Mouse (Mus musculus) liver, adult 2 months (tissue): ENCODE measurements around the gene Tmem181a. TPM values are rescaled to one million over a fixed set of nuclear protein-coding genes. Genes with fewer than 3 reads are reported as not detected.
"Not testable (repeated sequence)": the region's sequence is repeated elsewhere in the genome, so short reads cannot be mapped to it uniquely, and the experiment has no call there.

Experiments used
- DNase-seq: peaks from one replicate; pipeline ENCODE4 v3.0.0-alpha.2; 2011; ENCODE audit warnings: low read depth, low spot score; ENCODE audit errors: extremely low read depth
- H3K27ac ChIP-seq: fragments of 200-500 bp; replicated peaks from 2 replicates; pipeline ENCODE4 v1.5.1; 2012; ENCODE audit warnings: low read depth, mild to moderate bottlenecking, control low read depth, inconsistent platforms, low read length; ENCODE audit not compliant: insufficient read depth
- H3K27me3 ChIP-seq: fragments of 200-500 bp; 2 replicates; pipeline ENCODE4 v1.6.1; 2012; ENCODE audit warnings: mild to moderate bottlenecking, moderate library complexity, low read length, inconsistent platforms; ENCODE audit not compliant: control insufficient read depth, insufficient read depth
- H3K36me3 ChIP-seq: fragments of 200-500 bp; 2 replicates; pipeline ENCODE4 v1.6.1; 2012; ENCODE audit warnings: low read length, inconsistent platforms; ENCODE audit not compliant: control insufficient read depth, insufficient read depth
- H3K4me1 ChIP-seq: fragments of 200-500 bp; 2 replicates; pipeline ENCODE4 v1.6.1; 2011; ENCODE audit warnings: low read length; ENCODE audit not compliant: control insufficient read depth, insufficient read depth
- H3K4me3 ChIP-seq: fragments of 200-500 bp; 2 replicates; pipeline ENCODE4 v1.5.1; 2011; ENCODE audit warnings: low read depth, mild to moderate bottlenecking, control low read depth, low read length, moderate library complexity; ENCODE audit not compliant: insufficient read depth
- H3K79me2 ChIP-seq: fragments of 200-500 bp; 2 replicates; pipeline ENCODE4 v1.6.1; 2012; ENCODE audit warnings: inconsistent platforms, mild to moderate bottlenecking, low read length, moderate library complexity; ENCODE audit not compliant: control insufficient read depth, insufficient read depth
- H3K9ac ChIP-seq: fragments of 200-500 bp; 2 replicates; pipeline ENCODE4 v1.6.1; 2012; ENCODE audit warnings: low read depth, mild to moderate bottlenecking, control low read depth, inconsistent platforms, low read length
- CTCF ChIP-seq: fragments of 200-500 bp; IDR thresholded peaks from 2 replicates; pipeline ENCODE4 v1.5.1; 2011; ENCODE audit warnings: low read depth, low read length, control low read depth
- POLR2A ChIP-seq: fragments of 200-500 bp; IDR thresholded peaks from 2 replicates; pipeline ENCODE4 v1.6.1; 2011; ENCODE audit warnings: low read length, control low read depth; ENCODE audit not compliant: insufficient read depth; ENCODE audit errors: extremely low read depth
- WGBS: fragments of 180-500 bp; shearing (Covaris S2); methylation state at CpG from one replicate; pipeline ENCODE4 v1.1.7; 2018; 5-methylcytosine and 5-hydroxymethylcytosine counted together
- polyA plus RNA-seq: library from polyadenylated mRNA; depleted of rRNA; stranded (reverse); fragments of >200 nt; gene quantifications from 2 replicates; pipeline ENCODE4 v1.2.3, GENCODE M21; 2012; rRNA removed
- total RNA-seq: library from RNA; depleted of rRNA; stranded (reverse); fragments of >200 nt; gene quantifications from 2 replicates; pipeline ENCODE4 v1.2.3, GENCODE M21; 2014; rRNA removed

Tmem181a gene
- total RNA-seq (3.4 TPM in 2 replicates), polyA plus RNA-seq (2.8 and 3.0 TPM in 2 replicates)

DNA sequence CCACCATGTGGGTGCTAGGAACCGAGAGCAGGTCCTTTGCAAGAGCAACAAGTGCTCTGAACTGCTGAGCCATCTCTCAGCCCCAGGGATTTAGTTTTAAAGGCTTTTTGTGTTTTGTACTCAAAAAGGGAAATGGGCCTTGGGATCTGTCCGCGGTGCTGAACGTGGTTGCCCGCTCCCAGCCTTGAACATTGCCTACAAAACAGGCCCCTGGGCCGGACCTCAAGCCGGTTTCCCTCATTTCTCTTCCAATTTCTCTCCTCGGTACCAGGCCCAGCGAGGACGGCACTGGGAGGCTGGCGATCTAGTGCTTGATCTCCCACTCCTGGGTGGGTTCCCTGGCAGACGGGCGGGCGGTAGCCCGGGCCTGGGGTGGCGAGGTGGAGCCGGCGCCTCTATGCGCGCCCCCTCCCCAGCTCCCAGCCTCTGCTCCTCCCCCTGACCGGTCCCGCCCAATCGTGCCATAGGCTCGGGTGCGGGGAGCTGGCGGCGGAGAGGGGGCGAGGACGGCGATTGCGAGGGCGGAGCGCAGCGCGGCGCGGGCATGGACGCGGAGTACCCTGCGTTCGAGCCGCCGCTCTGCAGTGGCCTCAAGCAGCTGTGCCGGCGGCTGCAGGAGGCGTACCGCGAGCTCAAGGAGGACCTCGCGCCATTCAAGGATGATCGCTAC is at the start of gene Tmem181a:
Gene Tmem181a, plus strand, starts transcription at position 461 of the 670 bp plus-strand sequence.
- H3K9ac ChIP-seq, H3K4me3 ChIP-seq, H3K4me1 ChIP-seq, H3K27me3 ChIP-seq, H3K79me2 ChIP-seq, DNase-seq, H3K36me3 ChIP-seq, H3K27ac ChIP-seq: not testable (repeated sequence)
- 2% methylated on average over 8 of the region's 51 CpGs for WGBS

DNA sequence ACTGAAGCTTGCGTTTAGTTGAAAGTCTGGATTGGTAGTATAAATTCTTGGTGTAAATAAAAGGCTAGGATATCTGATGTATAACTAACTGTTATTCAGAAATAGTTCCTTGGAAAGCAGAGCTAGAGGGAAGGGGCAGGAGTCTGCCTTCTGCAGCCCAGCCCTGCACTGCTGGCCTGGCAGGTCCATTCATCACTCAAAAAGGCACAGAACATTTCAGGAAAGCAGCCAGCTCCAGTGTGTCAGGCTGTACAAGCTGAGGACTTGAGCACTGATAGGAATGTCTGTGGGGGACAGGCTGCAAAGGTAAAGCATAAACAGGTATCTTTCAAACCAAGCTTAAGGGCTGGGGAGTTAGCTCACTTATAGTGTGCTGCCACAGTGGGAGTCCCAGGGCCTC is 44.9 kb upstream of the Tmem181a start:
- Histone ChIP-seq H3K36me3 (peaks cover 25% of the 10 kb centered on the region), H3K4me1 (no peaks in the 10 kb centered on the region), H3K27me3 (no peaks in the 10 kb centered on the region), H3K79me2 (no peaks in the 10 kb centered on the region), H3K27ac (no peak overlapping the region), H3K9ac (no peak overlapping the region), H3K4me3 (no peak overlapping the region)
- TF ChIP-seq POLR2A (no peak), CTCF (no peak)
- 94% methylated on average over 1 of the region's 1 CpGs for WGBS
- no peak for DNase-seq

DNA sequence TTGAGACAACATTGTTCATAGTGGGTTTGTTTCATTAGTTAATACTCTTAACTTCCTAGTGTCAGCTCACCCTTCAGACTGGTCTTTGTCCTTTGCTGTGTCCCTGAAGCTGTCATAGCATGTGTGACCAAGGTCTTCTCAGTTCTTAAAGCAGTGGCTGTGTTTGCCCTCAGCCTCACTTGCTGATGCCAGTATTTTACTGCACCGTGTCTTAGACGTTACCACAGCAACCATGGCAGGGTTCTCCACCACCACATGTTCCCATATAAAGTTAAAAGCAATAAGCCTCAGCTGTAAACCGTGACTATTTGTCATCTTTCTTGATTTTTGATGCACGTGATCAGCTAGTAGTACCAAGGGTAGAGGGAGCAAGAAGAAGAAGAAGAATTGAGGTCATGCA is 41.0 kb upstream of the Tmem181a start:
- WGBS: 86% methylated on average over 4 of the region's 4 CpGs
- no peak for DNase-seq
- H3K4me3 ChIP-seq: no peak overlapping the region
- no peaks in the 10 kb centered on the region for H3K4me1 ChIP-seq
- TF ChIP-seq POLR2A (no peak), CTCF (no peak)
- peaks cover 20% of the 10 kb centered on the region for H3K36me3 ChIP-seq
- no peak overlapping the region for H3K9ac ChIP-seq
- H3K79me2 ChIP-seq: no peaks in the 10 kb centered on the region
- no peak overlapping the region for H3K27ac ChIP-seq
- H3K27me3 ChIP-seq: no peaks in the 10 kb centered on the region

DNA sequence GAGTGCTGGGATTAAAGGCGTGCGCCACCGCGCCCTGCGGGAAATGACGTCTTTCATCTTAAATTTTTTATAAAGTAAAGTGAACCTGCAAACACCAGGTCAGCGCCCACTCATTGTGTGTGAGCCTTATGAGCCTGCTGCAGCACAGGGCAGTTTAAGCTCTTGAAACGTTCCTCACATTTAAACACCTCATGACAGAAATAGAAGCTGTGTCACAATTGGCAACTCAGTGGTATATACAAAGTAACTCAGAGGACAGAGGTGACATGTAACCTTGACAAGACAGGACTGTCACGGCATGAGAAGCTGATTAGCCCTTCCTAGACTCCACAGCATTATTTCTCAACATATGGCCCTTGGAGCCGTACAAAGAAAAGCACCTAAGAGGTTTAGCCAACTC is 40.1 kb upstream of the Tmem181a start:
- no peaks in the 10 kb centered on the region for H3K79me2 ChIP-seq
- no peaks in the 10 kb centered on the region for H3K4me1 ChIP-seq
- no peak overlapping the region for H3K27ac ChIP-seq
- no peak overlapping the region for H3K9ac ChIP-seq
- WGBS: 93% methylated on average over 10 of the region's 10 CpGs
- H3K36me3 ChIP-seq: peaks cover 19% of the 10 kb centered on the region
- TF ChIP-seq POLR2A (no peak), CTCF (no peak)
- H3K4me3 ChIP-seq: no peak overlapping the region
- H3K27me3 ChIP-seq: no peaks in the 10 kb centered on the region
- DNase-seq: no peak

DNA sequence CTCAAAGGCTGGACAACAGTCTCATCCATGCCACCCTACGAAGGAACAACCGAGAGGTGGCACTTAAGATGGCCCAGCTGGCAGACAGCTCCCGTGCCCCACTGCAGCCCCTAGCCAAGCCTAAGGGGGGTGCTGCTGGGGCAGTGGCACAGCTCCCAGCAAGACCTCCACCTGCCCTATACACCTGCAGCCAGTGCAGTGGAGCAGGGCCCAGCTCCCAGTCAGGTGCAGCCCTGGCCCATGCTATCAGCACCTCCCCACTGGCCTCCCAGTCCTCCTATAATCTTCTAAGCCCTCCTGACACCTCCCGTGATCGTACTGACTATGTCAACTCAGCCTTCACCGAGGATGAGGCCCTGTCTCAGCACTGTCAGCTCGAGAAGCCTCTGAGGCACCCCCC is 24.0 kb upstream of the Tmem181a start:
- not testable (repeated sequence) for H3K4me1 ChIP-seq, H3K4me3 ChIP-seq, H3K36me3 ChIP-seq, H3K27me3 ChIP-seq, H3K9ac ChIP-seq, H3K79me2 ChIP-seq, DNase-seq, H3K27ac ChIP-seq
- no CpG with 5 or more reads among the region's 7 CpGs for WGBS

DNA sequence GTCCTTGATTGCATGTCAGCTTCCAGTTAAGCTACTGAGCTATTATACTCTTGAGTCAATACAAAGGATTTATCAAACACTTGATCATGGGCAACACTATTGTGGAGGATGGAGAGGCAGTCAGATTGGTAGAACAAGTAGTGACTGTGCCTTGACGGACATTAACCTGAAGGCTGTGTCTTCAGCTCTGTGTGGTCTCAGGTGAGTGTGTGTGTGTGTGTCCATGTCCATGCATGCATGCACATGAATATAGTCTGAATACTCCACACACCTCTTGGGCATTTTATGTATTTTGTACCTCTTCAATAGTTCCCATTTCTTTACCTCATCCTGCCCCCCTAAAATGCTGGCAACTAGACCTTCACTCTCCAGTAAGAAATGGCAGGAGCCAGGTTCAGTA is 5.4 kb upstream of the Tmem181a start:
- H3K27me3 ChIP-seq, H3K4me3 ChIP-seq, H3K4me1 ChIP-seq, H3K27ac ChIP-seq, DNase-seq, H3K36me3 ChIP-seq, H3K9ac ChIP-seq, H3K79me2 ChIP-seq: not testable (repeated sequence)
- WGBS: 88% methylated on average over 1 of the region's 1 CpGs

DNA sequence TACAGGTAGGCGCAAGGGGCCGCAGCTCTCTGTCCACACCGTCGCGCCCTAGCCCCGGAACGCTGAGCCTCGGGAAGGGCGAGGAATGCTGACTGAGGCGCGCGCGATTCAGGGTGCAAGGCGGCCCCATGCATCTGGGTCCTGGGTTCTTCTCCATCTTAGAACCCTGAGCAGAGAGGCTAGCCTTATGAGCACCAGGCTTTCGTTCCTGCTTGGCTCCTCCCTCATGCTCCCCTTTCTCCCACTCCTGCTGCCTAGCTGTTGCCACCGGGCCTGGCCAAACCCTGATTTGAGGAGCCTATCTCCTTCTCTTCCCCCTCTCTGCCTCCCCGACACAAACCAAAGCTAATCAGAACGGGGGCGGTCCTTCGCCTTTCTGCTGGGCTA is 403 bp downstream of the Tmem181a start:
- not testable (repeated sequence) for H3K27me3 ChIP-seq, H3K79me2 ChIP-seq, H3K27ac ChIP-seq, H3K4me3 ChIP-seq, H3K4me1 ChIP-seq, H3K9ac ChIP-seq, H3K36me3 ChIP-seq, DNase-seq
- WGBS: 6% methylated on average over 20 of the region's 20 CpGs

DNA sequence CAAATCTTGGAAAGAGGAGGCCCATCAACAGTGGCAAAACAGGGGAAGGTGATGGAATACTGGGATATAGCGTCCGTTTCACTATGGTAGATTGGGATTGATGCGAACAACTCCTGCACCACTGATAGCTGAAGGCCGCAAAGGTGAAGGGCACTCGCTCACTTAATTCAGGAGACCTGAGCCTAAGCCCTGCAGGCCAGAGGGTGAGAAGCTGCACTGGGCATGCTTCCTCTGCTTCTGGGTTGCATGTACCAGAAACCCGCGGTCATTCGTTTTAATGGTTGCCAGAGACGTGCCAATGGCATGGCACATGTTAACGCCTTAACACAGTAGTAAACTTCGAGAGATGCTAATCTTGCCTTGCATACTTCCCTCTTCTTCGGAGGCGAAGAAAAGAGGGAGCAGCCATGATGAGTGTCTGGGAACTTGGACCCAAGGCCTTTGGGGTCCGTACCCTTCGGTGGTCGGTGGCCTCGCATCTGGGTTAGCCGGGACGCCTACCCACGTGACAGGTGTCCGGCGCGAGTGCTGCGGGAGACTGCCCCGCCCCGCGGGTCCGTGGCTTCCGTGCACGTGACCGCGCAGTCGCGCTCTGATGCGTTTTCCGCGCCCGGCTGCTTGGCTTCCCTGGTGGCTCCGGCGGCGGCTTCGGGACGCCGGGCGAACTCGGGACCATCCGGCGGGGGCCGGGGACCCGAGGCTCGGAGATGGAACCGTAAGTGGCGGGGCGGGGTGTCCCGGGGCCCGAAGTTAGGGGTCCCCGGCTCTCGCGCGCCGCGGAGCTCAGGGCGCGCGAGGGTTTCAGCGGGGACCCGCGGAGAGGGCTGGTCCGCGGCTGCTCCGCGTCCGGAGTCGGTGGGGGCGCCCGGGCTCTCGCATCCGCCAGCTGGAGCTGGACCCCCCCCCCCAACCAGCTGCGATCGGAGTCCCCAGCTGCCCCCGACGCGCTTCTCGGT is 13.5 kb downstream of the Tmem181a start:
- Histone ChIP-seq H3K4me3 (peak overlapping the region; percentile 69), H3K9ac (peak overlapping the region; percentile 26)
- DNase-seq, H3K27me3 ChIP-seq, H3K27ac ChIP-seq, H3K4me1 ChIP-seq, H3K79me2 ChIP-seq, H3K36me3 ChIP-seq: not testable (repeated sequence)
- 3% methylated on average over 63 of the region's 84 CpGs for whole genome bisulfite sequencing
